Mouse (Mus musculus) testis, adult 2 months (tissue): ENCODE measurements around the gene Zfp709.

Source experiments
- CTCF ChIP-seq: fragments of 200-500 bp; IDR thresholded peaks from 2 replicates; pipeline ENCODE4 v1.5.1; 2012; ENCODE audit warnings: low read depth, mild to moderate bottlenecking, inconsistent platforms, low read length, moderate library complexity; ENCODE audit not compliant: control insufficient read depth, insufficient read depth, insufficient replicate concordance
- POLR2A ChIP-seq: fragments of 200-500 bp; IDR thresholded peaks from 2 replicates; pipeline ENCODE4 v1.6.1; 2012; ENCODE audit warnings: low read depth, mild to moderate bottlenecking, inconsistent platforms, low read length, moderate library complexity; ENCODE audit not compliant: control insufficient read depth

- TF ChIP-seq CTCF (peak; percentile 14; the same call in 1 of the 2 replicates), POLR2A (peak; percentile 40)
These were observed 26.8 kb downstream of the Zfp709 start, which contains the start of the genes Zfp882 and Zfp617 for GRCm38 (mm10) chr8:71908309-71909261.
